Mouse (Mus musculus): Measurements from ENCODE around the gene Nudc. TPM values are rescaled to one million over a fixed set of nuclear protein-coding genes. Genes with fewer than 3 reads are reported as not detected.

Gene Nudc
- polyA plus RNA-seq, 1 experiment from 2014 or later = 315 TPM

DNA sequence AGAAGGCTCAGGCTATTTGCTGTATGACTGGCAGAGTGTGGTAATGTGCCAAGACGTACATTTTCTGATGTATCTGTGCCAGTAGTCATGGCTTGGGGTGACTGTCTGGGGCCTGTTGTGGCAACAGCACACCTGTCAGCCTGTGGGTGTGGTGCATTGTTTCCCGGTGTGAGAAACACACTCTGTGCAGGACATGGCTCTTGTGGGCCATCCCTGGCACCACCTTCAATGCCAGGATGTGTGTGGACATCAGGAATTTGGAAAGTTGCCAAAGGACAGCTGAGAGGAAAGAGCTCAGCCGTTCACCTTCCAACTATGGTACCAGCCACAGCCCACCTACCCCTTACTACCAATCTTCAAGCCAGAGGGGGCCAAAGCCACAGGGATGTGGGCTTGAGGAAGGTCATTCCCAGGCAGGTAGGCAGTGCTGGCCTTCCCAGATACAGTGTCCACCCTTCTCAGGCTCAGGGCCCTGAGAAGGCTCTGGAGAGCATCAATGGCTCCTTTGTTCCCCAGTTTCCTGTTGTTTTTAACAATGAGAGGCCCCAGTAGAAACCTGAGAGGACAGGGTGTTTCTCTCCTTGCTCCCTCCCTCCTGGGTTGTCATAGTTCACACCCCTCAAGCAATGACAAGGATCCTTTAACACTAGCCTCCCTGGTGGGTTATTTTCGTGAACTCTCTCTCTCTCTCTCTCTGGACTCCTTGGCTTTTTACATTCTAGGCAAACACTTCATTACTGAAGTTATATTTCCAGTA lies 56.1 kb downstream of the Nudc start:
- Histone ChIP-seq H3K36me3 (ENCODE audit: control insufficient read depth, insufficient read depth, low read length) (no peaks in the 10 kb centered on the region), H3K4me2 (replicated peaks; ENCODE audit: low read depth, low read length) (no peak overlapping the region), H3K4me1 (replicated peaks; ENCODE audit: control insufficient read depth, insufficient read depth, low read length) (no peaks in the 10 kb centered on the region), H3K4me3 (ENCODE audit: low read depth, low read length) (no peak overlapping the region), H3K27ac (ENCODE audit: low read depth, low read length) (no peak overlapping the region), H3K27me3 (ENCODE audit: control insufficient read depth, insufficient read depth, low read length) (no peaks in the 10 kb centered on the region), H3K9ac (ENCODE audit: low read depth, low read length) (no peak overlapping the region), H3K9me3 (ENCODE audit: control insufficient read depth, low read length) (no peaks in the 10 kb centered on the region)
- ATAC-seq (ENCODE audit: low FRiP score) (no peak), DNase-seq (ENCODE audit: low spot score) (no peak)
- WGBS = 76% methylated on average over 4 of the region's 4 CpGs

DNA sequence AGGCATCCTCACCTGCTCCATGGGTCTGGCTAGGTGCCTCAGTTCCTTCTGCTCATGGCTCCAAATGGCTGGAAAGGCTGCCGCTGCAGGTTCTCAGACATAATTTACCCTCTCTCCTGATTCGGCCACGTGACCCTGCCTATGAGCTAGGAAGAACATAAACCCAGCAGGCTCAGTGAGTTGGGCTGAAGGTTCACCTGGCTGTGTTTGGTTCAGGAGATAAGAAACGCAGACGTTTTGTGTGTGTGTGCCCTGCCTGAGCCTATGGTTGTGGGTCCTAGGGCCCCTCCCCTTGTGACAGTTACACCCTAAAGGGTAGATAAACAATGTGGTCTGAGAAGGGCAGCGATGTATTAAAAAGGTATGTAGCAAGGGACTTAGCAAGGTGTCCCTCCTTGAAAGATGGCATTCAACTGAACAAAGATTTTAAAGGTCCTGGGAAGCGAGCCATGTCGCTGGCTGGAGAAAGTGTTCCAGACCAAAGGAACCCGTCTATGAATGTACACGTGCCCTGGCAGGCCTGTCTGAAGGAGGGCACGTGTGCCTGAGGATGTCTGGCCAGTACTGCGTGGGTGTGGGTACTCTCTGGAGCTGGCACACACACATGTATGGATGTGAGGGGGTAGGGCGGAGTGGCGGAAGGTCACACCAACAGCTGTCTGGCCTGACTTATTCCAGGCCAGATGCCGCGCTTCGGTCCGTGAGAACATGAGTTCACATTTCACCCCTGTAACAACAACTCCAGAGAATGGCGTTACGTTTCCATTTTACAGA lies 57.0 kb downstream of the Nudc start:
- Histone ChIP-seq H3K4me1 (replicated peaks; ENCODE audit: control insufficient read depth, insufficient read depth, low read length) (no peaks in the 10 kb centered on the region), H3K9me3 (ENCODE audit: control insufficient read depth, low read length) (no peaks in the 10 kb centered on the region), H3K9ac (ENCODE audit: low read depth, low read length) (no peak overlapping the region), H3K36me3 (ENCODE audit: control insufficient read depth, insufficient read depth, low read length) (no peaks in the 10 kb centered on the region), H3K4me2 (replicated peaks; ENCODE audit: low read depth, low read length) (no peak overlapping the region), H3K4me3 (ENCODE audit: low read depth, low read length) (no peak overlapping the region), H3K27ac (ENCODE audit: low read depth, low read length) (no peak overlapping the region), H3K27me3 (ENCODE audit: control insufficient read depth, insufficient read depth, low read length) (no peaks in the 10 kb centered on the region)
- WGBS = 86% methylated on average over 20 of the region's 20 CpGs
- ATAC-seq (ENCODE audit: low FRiP score) (no peak), DNase-seq (ENCODE audit: low spot score) (no peak)

DNA sequence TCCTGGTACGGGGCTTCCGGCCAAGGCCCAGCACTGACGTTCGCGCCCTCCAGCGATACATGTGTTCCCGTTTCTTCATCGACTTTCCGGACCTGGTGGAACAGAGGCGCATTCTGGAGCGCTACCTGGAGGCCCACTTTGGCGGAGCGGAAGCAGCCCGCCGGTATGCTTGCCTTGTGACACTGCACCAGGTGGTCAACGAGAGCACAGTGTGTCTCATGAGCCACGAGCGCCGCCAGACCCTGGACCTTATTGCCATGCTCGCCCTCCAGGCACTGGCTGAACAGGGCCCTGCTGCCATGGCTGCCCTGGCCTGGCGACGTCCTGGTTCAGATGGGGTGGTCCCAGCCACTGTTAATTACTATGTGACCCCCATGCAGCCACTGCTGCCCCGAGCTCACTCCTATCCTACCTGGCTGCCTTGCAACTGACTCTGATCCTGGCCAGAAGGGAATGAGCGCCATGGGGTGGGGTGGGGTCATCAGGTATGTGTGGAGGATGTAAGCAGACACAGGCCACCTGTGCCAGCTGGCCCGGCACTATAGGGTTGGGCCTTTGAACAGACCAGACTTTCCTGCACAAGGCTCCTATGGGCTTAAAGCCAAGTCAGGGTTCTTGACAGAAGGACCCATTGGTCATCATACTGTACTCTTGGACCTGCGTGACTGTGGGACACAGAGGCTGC lies 59.0 kb downstream of the Nudc start:
- no peaks in the 10 kb centered on the region for H3K9me3 ChIP-seq (ENCODE audit: control insufficient read depth, low read length)
- H3K4me2 ChIP-seq (replicated peaks; ENCODE audit: low read depth, low read length) = no peak overlapping the region
- H3K27me3 ChIP-seq (ENCODE audit: control insufficient read depth, insufficient read depth, low read length) = no peaks in the 10 kb centered on the region; the same call in 1 of the 2 replicates
- WGBS = 94% methylated on average over 26 of the region's 26 CpGs
- H3K4me1 ChIP-seq (replicated peaks; ENCODE audit: control insufficient read depth, insufficient read depth, low read length) = no peaks in the 10 kb centered on the region
- DNase-seq (ENCODE audit: low spot score) (no peak), ATAC-seq (ENCODE audit: low FRiP score) (no peak)
- no peaks in the 10 kb centered on the region for H3K36me3 ChIP-seq (ENCODE audit: control insufficient read depth, insufficient read depth, low read length)
- H3K4me3 ChIP-seq (ENCODE audit: low read depth, low read length) = no peak overlapping the region
- H3K9ac ChIP-seq (ENCODE audit: low read depth, low read length) = no peak overlapping the region
- H3K27ac ChIP-seq (ENCODE audit: low read depth, low read length) = no peak overlapping the region

DNA sequence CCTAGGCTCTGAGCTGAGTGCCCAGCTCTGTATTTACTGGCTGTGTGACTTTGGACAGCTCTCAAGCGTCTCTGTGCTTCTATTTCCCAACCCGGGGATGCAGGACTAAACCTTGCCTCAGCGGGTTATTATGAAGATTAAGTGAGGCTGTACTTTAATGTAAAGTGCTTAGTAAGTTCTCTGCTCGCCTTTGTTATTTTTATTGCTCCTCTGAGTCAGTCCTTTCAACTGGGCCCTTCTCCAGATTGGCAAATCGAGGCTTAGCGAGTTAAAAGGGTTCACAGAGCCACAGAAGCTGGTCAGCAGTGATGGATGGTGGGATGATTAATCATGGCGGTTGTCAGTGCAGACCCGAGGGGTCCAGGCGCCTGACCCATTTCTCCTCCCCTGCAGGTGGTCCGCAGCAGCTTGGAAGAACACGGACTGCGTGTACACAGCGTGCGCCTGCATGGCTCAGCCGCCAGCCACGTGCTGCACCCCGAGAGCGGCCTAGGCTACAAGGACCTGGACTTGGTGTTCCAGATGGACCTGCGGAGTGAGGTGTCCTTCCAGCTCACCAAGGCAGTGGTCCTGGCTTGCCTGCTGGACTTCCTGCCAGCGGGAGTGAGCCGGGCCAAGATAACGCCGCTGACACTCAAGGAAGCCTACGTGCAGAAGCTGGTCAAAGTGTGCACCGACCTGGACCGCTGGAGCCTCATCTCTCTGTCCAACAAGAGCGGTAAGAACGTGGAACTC lies 59.9 kb downstream of the Nudc start:
- Histone ChIP-seq H3K4me1 (replicated peaks; ENCODE audit: control insufficient read depth, insufficient read depth, low read length) (no peaks in the 10 kb centered on the region), H3K9me3 (ENCODE audit: control insufficient read depth, low read length) (no peaks in the 10 kb centered on the region), H3K9ac (ENCODE audit: low read depth, low read length) (no peak overlapping the region), H3K36me3 (ENCODE audit: control insufficient read depth, insufficient read depth, low read length) (no peaks in the 10 kb centered on the region), H3K4me3 (ENCODE audit: low read depth, low read length) (no peak overlapping the region), H3K4me2 (replicated peaks; ENCODE audit: low read depth, low read length) (no peak overlapping the region), H3K27me3 (ENCODE audit: control insufficient read depth, insufficient read depth, low read length) (peaks cover 3% of the 10 kb centered on the region; the same call in 1 of the 2 replicates), H3K27ac (ENCODE audit: low read depth, low read length) (no peak overlapping the region)
- no peak for ATAC-seq (ENCODE audit: low FRiP score)
- no peak for DNase-seq (ENCODE audit: low spot score)
- 82% methylated on average over 28 of the region's 28 CpGs for WGBS

GRCm38 (mm10) chr4:133484266-133485025 lies 61.4 kb downstream of the Nudc start:
- WGBS = 12% methylated on average over 22 of the region's 22 CpGs
- H3K36me3 ChIP-seq (ENCODE audit: control insufficient read depth, insufficient read depth, low read length) = no peaks in the 10 kb centered on the region
- peaks cover 12% of the 10 kb centered on the region for H3K27me3 ChIP-seq (ENCODE audit: control insufficient read depth, insufficient read depth, low read length)
- H3K9me3 ChIP-seq (ENCODE audit: control insufficient read depth, low read length) = no peaks in the 10 kb centered on the region
- no peak overlapping the region for H3K27ac ChIP-seq (ENCODE audit: low read depth, low read length)
- 0 out of 2 replicates have a peak, but pooled peaks cover 4% of the 10 kb centered on the region for H3K4me1 ChIP-seq (replicated peaks; ENCODE audit: control insufficient read depth, insufficient read depth, low read length)
- no peak overlapping the region for H3K4me3 ChIP-seq (ENCODE audit: low read depth, low read length)
- no peak overlapping the region for H3K9ac ChIP-seq (ENCODE audit: low read depth, low read length)
- 0 out of 2 replicates have a peak overlapping the region, but pooled peaks have one; percentile 2 for H3K4me2 ChIP-seq (replicated peaks; ENCODE audit: low read depth, low read length)
- DNase-seq (ENCODE audit: low spot score) = no peak
- ATAC-seq (ENCODE audit: low FRiP score) = no peak

Other genes starting within 250 kb of the Nudc start
- gene Wdtc1, start 192.5 kb downstream of the Nudc start, polyA plus RNA-seq (2014; fragmentation: Nextera tagmentation; extraction: Ambion mirVana) = 21.6 and 23.4 TPM in 2 replicates
- 5.7 and 5.8 TPM in 2 replicates for gene Slc9a1, start 176.3 kb downstream of the Nudc start, polyA plus RNA-seq (2014; fragmentation: Nextera tagmentation; extraction: Ambion mirVana)
- 0.37 and 0.46 TPM in 2 replicates for gene Tent5b, start 65.9 kb downstream of the Nudc start, polyA plus RNA-seq (2014; fragmentation: Nextera tagmentation; extraction: Ambion mirVana)
- gene Trnp1, start 47.4 kb downstream of the Nudc start, polyA plus RNA-seq (2014; fragmentation: Nextera tagmentation; extraction: Ambion mirVana) = 1.7 and 2.6 TPM in 2 replicates
- gene Kdf1, start 27.0 kb downstream of the Nudc start, polyA plus RNA-seq (2014; fragmentation: Nextera tagmentation; extraction: Ambion mirVana) = 1.0 and 1.7 TPM in 2 replicates
- not detected in 2 replicates for gene Nr0b2, start 7.4 kb upstream of the Nudc start, polyA plus RNA-seq (2014; fragmentation: Nextera tagmentation; extraction: Ambion mirVana)
- 6.9 and 8.9 TPM in 2 replicates for gene Gpatch3, start 28.7 kb upstream of the Nudc start, polyA plus RNA-seq (2014; fragmentation: Nextera tagmentation; extraction: Ambion mirVana)
- gene Gpn2, start 38.4 kb upstream of the Nudc start, polyA plus RNA-seq (2014; fragmentation: Nextera tagmentation; extraction: Ambion mirVana) = 25.9 and 29.3 TPM in 2 replicates
- 19.5 and 29.6 TPM in 2 replicates for gene Sfn, start 56.2 kb upstream of the Nudc start, polyA plus RNA-seq (2014; fragmentation: Nextera tagmentation; extraction: Ambion mirVana)
- 2.0 and 2.8 TPM in 2 replicates for gene Zdhhc18, start 104.2 kb upstream of the Nudc start, polyA plus RNA-seq (2014; fragmentation: Nextera tagmentation; extraction: Ambion mirVana)
- 10.0 and 10.7 TPM in 2 replicates for gene Pigv, start 126.7 kb upstream of the Nudc start, polyA plus RNA-seq (2014; fragmentation: Nextera tagmentation; extraction: Ambion mirVana)
- gene Arid1a, start 210.8 kb upstream of the Nudc start, polyA plus RNA-seq (2014; fragmentation: Nextera tagmentation; extraction: Ambion mirVana) = 40.8 and 51.6 TPM in 2 replicates